Mouse (Mus musculus) gastrocnemius, postnatal 25 days (tissue): ENCODE data around the gene 1700019N19Rik. TPM values are rescaled to one million over a fixed set of nuclear protein-coding genes. Genes with fewer than 3 reads are reported as not detected.

Experiments
- DNase-seq: peaks from one replicate; pipeline ENCODE4 v3.0.0; 2022
- total RNA-seq, 2 experiments: library from RNA; stranded (reverse); gene quantifications; 1 replicate in 1 of 2; 2 replicates in 1 of 2; pipeline ENCODE4 v1.2.3; 2021

1700019N19Rik gene
- total RNA-seq, 2 experiments from 2014 or later = not detected

- peak; percentile 52 for DNase-seq
These were observed 12.1 kb upstream of the 1700019N19Rik start for GRCm38 (mm10) chr19:58806364-58806763.

- no peak for DNase-seq
These were observed 11.0 kb upstream of the 1700019N19Rik start for GRCm38 (mm10) chr19:58805191-58805779.

DNA sequence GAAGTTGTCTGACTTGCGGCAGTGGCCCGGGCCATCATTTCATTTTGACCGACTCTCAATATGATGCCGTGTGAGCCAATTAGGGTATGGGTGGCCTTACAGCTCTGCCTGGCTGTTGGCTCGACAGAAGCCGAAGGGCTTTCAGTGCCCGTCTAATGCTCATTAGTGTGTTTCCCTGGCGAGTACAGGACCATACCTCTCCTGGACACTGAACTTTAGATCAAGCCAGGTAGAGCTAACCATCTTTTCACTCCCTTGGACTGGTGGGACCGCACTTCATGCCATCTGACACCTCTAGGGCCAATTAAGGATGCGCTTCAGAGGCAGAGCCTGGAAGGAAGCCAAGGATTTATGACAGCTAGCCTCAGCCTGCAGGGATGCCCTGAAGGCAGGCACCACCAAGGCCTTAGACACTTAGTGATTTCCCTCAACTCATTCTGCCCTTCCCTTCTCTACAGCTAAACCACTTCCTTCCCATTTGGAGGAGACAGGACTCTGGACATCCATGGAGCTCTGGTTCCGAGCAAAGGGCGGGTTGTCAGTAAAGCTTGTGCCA, 931 bp upstream of the 1700019N19Rik start:
- no peak for DNase-seq

- DNase-seq = no peak
These were observed 5.1 kb downstream of the 1700019N19Rik start for GRCm38 (mm10) chr19:58789194-58789593.

DNA sequence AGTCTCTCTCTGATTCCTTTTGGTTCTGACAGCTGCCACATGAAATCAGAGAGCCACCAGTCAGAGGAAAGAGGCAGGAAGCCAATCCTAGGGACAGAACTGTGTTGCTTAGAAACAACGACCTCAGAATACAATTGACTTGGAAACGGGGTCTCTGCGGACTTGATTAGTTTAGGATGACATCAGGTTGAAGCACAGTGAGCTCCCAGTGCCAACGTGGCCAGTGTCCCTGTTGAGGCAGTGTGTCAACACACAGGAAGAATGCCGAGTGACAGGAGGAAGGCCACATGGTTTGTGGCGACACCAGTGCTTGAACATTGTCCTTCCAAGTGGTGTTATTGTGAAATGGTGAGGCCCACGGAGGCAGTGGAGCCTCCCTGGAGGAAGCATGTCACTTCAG, 10.3 kb downstream of the 1700019N19Rik start:
- DNase-seq = no peak

GRCm38 (mm10) chr19:58781566-58781965, 12.7 kb downstream of the 1700019N19Rik start:
- no peak for DNase-seq

DNA sequence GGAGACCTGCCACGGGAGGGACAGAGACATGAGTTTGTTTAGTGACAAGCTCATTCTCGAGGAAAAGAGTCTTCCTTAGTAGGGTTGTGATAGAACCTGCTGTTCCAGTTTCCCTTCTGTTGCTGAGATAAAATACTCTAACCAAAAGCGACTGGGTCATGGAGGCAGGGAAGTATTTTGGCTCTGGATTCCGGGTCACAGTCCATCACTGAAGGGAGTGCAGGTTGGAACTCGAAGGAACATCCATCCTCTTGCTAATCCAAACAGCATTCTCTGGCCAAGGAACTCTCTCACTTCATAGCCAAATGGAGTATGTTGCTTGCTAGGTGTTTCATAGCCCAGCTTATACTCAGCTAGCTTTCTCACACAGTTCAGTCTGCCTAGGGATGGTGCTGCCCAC, 17.8 kb downstream of the 1700019N19Rik start:
- no peak for DNase-seq

GRCm38 (mm10) chr19:58767329-58767728, 26.9 kb downstream of the 1700019N19Rik start:
- DNase-seq = no peak

- no peak for DNase-seq
These were observed 31.3 kb downstream of the 1700019N19Rik start for GRCm38 (mm10) chr19:58762848-58763541.

- no peak for DNase-seq
These were observed 31.9 kb downstream of the 1700019N19Rik start for GRCm38 (mm10) chr19:58762316-58762715.

DNA sequence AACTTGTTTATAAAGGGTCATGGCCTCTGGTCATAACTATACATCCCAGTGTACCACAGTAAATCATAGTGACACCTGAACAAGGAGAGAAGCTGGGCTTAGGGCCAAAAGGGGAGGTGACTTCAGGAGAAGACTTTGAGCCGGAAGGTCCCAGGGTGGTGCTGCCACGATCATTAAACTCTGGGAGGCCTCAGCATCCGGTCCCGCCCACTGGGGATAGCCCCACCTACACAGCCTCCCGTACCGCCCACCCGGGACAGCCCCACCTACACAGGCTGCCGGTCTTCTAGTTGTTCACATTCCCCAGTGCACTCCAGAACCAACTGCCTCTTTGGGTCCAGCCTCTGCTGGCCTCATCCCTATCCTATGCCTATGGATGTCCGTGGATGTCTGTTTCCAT, 34.8 kb downstream of the 1700019N19Rik start, which contains the start of gene Pnliprp2:
Pnliprp2 (plus strand) TSS at position 297 of the 400 bp plus-strand sequence.
- no peak for DNase-seq

- DNase-seq = no peak
These were observed 35.4 kb downstream of the 1700019N19Rik start for GRCm38 (mm10) chr19:58758871-58759270.

DNA sequence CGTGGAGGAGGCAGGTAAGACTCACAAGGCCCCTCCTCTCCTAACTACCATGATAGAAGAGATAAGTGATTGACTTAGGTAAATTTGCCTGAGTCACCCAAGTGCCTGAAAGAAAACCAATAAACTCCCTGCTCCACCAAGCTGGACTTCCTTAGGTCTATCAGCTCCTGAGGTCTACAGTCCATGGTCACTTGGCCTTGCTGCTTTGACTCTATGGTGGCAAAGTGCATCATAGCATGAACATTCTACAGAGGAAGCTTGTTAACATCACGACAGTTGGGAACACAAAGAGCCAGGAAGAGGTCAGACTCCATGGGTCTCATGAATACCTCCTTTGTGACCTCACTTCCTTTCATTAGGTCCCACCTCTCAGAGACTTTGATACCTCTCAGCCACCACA, 42.8 kb downstream of the 1700019N19Rik start:
- DNase-seq = no peak

- DNase-seq = no peak
These were observed 43.4 kb downstream of the 1700019N19Rik start for GRCm38 (mm10) chr19:58750822-58751221.

GRCm38 (mm10) chr19:58747498-58748000, 46.7 kb downstream of the 1700019N19Rik start:
- DNase-seq = no peak

DNA sequence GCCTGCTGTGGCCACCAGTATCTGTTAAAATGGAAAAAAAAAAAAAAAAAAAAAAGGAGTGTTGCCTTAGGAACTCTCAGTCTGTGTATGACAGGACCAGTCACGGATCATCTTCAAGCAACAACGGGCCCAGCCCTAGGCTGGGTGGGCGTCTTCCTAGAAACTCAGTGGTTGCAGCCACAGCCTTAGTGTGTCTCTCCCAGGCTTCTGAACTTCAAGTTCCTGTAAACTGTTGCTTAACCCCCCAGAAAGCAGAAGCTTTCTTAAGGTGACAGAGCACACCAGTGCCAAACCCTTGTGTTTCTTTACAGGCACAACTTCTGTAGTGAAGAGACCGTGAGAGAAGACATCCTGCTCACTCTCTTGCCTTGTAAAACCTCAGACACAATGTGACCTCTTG, 50.5 kb downstream of the 1700019N19Rik start:
- DNase-seq = no peak

DNA sequence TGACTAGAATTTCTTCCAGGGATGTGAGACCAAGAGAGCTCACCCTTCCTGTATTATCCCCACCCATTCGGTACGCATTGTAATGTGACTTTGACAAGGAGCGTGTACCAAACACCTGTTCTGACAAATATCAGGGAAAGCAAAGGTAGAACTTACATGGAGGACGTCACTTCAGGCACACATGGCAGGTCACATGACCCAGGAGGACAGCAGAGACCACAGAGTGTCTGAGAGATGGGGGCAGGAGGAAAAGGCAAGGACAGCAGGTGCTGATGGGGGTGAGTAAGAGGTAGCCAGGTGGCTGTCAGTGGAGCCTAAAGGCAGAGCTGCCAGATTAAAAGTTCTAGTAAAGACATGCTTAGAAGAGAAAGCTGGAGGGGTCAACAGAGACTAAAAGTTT, 51.5 kb downstream of the 1700019N19Rik start:
- DNase-seq = no peak

GRCm38 (mm10) chr19:58741036-58741435, 53.2 kb downstream of the 1700019N19Rik start:
- DNase-seq = no peak

- DNase-seq = no peak
These were observed 56.1 kb downstream of the 1700019N19Rik start for GRCm38 (mm10) chr19:58738111-58738510.
